Mouse (Mus musculus) T-helper 1 cell (primary cell): ENCODE results near the gene Sync.

Experiments used
- in situ Hi-C: fragments of 300-600 bp; cut with MboI, MseI; formaldehyde crosslinking; loops from one replicate; pipeline ENCODE4 v1.15.1; 2025; ENCODE audit warnings: high pct_unique_total_duplicates

The Sync gene

DNA sequence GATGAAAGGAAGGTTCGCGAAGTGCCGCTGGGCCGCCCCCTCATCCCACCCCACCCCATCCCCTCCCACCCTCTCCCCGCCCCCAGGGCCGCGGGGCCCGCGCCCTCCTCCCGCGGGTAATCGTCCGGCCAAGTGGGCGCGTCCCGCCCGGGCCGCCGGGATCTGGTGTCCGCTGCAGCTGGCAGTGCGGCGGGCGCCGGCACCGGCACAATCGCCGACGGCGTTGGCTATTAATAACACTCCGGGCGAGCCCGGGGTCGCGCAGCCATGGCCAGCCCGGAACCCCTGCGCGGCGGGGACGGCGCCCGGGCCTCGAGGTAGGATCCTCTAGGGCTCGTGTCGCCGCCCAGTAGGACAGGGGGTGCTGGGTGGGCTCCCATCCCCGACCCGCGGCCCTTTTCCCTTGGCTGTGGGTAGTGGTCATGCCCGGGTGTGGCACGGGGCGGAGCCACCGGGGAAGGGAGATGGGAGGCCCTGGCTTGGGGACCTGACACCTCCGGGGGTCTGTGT lies at the start of gene Sync:
Gene Sync (plus strand): TSS at position 146 of the 510 bp plus-strand sequence.
- in situ Hi-C loops, result no loop called here

DNA sequence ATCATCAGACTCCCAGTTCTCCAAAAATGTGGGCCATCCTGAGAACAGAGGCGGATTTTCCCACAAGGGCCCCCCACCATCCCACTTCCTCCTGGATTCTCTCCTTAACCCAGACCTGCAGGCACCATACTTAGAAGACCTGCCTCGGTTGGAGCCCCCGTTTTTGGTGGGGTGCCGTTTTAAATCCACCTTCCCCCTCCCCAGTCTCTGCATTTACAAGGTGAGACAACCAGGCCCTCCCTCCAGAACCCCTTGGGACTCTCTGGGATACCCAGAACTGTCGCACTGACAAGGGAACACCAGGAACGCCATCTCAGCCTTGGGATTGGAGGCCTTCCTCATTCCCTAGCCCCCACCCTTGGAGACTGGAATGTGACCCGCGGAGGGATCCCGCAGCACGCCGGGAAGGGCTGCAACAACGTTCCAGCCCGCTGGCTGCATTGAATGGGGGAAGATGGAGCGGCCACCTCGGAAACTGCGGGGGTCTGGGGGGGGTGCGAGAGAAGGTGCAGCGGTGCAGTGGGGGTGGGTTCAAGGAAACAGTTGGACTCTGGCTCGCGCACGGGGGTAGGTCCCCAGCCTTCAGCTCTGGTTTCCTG lies 49.5 kb upstream of the Sync start:
- in situ Hi-C loops, result no loop called here

DNA sequence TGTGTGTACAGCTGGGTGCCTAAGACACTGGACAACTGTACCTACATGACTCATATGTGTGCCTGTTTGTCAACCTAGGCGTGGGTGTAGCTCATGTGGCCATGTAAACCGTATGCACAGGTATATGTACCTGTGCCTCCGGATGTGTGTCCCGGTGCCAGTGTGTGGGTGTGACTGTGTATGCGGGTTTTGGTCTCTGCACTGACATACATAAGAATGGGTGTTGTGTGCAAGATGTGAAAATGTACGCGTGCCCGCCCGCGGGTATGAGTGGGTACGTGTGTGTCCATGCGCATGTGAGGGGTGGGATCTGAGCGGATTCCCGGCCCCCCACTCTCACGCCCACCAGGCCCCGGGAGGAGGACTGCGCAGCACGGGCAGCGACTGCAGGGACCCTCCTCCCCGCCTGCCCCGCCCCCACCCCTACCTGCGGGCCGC lies 48.8 kb upstream of the Sync start:
- in situ Hi-C loops, result no loop called here

DNA sequence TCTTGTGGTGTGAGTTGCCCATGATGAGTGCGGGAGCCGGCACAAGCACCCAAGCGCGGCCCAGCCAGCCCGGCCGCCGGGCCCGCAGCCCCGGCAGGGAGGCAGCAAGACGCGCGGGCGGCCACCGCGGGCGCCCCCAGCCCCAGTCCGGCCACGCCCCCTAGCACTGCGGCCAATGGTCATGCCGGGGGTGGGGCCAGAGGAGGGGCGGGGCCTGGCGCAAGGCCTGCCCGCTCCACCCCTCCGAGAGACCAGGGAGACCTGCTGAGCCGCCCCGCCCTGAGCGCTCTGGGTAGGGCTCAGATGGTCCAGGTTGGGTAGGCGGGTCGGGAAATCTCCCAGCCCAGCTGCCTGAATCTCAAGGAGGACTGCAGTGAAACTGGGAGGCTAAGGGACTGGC lies 48.3 kb upstream of the Sync start:
- in situ Hi-C loops, result no loop called here

DNA sequence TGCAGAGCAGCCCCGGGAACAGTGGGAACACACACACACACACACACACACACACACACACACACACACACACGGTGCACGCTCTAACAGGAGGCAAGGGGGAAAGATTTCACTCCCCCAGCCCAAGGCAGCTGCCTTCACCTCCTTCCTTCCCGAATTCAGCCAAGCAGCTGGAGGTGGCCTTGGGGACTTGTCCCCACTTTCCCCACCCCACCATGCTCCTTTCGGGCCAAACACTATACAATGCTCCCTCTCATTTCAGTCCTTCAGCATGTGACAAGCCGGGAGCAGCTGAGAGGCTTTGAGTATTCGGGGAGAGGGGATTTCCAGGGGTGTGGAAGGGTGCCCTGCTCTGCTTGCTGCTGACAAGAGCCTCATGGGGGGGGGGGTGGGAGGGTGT lies 45.5 kb upstream of the Sync start:
- in situ Hi-C loops, result loop anchor here (10.0 kb wide), 1 partner anchor 1403 kb away; no protein-coding TSS in a partner anchor

DNA sequence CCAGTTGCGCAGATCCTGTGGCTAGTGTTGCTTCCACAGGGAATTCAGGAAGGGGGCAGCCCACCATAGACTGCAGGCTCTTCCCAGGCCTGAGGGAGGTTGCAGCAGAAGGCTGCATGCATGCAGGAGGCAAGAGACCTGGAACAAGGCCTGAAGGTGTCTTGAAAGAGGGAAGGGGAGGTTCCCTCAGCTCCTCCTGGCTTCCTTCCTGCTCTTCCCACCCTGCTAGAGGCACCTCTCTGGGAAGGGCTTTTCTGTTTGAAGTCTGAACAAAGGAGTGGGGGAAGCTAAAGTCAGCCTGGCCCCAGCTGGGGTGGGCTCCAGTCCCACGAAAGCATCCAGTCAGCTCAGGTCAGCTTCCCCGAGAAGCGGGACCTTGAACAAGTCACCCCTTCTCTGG lies 45.1 kb upstream of the Sync start:
- in situ Hi-C loops, result loop anchor here (10.0 kb wide), 1 partner anchor 1402 kb away; no protein-coding TSS in a partner anchor

DNA sequence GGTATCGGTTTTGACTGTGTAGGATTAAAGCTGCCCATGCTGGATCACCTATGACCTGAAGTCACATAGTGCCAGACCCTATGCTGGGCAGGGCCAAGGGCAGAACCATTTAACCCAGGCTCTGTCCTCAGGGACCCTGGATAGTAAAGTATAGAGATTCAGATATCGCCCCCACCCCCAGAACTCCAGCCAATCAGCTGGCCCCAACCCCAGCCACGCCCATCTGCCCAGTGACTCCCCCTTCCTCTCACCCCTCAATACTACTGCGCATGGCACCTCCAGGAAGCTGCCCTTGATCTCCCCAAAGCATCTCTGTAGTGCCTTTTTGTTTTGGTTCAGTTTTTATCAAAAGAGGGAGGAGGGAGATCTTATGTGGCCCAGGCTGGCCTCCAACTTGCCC lies 44.7 kb upstream of the Sync start:
- in situ Hi-C loops, result loop anchor here (10.0 kb wide), 1 partner anchor 1402 kb away; no protein-coding TSS in a partner anchor

DNA sequence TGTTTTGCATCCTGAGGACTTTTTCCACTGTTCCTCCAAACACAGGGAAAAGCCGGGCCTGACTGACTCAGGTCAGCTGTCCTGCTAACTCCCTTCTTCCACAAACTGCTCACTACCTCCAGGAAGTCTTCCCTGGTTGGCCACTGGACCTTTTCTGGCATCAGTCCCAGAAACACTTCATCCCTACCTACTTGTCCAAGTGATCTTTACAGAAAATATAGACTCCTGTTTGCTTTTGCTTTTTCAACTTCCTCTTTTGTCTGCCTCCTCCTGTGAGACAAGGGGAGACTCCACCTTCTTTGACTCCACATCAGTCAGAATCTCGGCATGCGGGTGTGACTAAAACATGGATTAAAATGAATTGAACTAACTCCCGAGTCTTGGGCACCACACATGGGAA lies 42.6 kb upstream of the Sync start:
- in situ Hi-C loops, result loop anchor here (10.0 kb wide), 1 partner anchor 1400 kb away; no protein-coding TSS in a partner anchor

DNA sequence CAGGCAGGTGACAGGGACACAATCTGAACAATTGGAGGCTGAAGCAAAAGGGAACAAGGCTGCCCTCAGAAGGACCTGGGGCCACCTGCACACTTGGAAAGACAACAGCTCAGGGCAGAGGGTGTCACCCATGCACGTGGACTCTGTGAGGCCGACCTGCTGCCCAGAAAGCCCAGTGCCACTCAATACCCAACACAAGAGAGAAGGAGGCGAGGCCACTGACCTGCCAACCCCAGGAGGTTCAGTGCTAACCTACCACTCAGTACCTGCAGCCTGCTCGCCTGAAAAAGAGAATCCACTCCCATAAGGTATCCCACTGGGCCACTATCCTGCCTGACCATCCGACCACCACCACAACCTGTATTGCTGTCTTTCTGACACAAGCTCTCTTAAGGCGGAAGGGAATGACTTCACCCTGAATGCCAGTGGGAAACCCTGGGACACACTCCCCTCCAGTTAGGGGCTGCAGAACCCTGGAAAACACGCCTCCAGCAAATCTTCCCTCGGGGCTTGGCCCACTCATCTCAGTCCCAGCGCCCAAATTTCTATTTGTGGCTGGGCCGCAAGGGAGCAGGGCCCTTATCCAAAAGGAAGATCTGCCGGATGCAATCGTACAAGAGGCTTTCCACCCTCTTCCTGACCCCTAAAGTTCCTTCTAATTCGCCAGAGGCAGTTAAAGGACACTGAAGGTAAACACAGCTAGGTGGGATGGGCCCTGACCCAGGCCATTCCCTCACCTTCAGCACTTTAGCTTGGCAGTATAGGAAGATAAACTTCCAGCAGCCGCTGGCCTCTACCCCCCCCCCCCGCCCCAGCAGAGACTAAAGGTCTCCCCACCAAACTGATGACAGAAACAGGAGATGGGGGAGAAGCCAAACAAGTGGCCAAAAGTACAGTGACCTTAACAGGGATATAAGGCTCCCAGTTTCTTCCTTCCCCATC lies 40.8 kb upstream of the Sync start:
- in situ Hi-C loops, result loop anchor here (10.0 kb wide), 1 partner anchor 1398 kb away; no protein-coding TSS in a partner anchor

DNA sequence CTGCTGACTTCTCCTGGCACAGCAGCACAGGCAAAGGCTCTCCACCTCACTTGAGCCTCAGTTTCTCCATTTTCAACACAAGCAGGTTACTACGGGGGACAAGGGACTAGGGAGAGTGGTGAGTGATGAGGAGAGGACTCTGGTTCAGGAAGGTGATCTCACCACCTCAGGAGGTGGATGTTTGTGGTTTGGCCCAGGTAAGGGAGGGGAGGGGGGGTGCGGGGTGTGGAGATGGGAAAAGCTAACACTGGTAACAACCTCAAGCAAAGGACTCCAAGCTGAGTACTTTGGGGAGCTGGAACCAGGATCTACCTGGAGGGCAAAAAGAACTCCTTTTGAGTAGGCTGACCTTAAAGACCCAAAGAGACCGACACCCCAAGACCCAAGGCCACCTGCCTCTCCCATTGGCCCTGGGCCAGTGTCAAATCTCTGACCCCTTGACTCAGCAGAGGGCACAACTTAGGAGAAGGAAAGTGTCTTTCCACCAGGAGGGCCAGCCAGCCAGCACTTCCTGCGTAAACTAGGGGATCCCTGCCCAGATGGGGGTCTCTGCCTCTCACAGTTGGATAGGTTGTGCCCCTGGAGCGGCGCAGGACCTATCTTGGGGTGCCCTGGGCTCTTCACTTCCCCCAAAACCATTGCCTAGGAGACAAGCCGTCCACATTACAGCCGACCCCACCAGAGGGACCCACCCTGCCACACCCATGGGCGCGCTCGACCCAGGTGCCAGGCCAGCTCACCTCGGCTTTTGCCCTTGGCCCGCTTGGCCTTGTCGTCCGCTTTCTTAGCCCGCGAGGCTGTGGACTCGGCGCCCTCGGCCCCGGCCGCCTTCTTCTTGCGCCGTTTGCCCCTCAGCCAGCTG lies 39.8 kb upstream of the Sync start:
- in situ Hi-C loops, result loop anchor here (10.0 kb wide), 1 partner anchor 1397 kb away; no protein-coding TSS in a partner anchor

DNA sequence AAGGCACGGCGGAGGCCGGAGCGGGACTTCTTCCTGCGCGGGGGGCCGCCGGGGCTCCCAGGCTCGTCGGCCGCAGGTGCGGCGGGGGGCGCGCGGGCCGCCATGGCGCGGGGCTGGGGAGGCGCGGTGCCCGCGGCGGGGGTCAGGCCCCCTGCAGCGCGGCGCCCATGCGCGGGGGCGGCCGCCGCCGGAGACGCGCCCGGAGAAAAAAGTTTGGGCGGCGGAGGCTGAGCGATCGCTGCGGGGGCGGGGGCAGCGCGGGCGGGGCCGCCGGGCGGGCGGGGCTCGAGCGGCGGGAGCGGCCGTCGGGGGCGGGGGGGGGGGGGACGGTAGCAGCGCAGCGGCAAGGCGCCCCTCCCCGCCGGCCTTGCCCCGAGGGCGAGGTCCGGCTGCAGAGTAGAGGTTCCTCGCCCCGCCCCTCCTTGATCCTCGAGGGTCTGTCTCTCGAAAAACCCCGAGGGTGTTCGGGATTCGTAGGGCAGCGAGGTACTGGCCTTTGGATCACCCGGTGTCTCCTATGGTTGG lies 39.1 kb upstream of the Sync start:
- in situ Hi-C loops, result loop anchor here (10.0 kb wide), 1 partner anchor 1396 kb away; no protein-coding TSS in a partner anchor

DNA sequence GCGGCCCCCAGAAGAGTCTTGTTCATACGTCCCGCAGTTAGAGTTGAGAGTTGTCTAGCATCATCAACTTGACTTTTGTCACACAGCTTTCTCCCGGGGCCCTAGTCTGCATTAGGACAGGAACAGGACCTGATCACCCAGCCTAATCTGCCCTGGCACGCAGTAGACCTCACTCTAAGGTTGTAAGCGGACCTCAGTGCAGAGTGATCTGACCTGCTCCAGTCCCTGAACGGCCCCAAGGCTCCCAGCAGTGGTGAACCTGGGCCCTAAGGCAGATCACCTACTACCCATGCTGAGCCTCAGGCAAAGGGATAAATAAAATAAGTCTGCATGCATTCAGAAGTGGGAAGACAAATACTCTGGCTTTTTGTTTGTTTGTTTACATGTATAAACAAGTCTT lies 38.1 kb upstream of the Sync start:
- in situ Hi-C loops, result loop anchor here (10.0 kb wide), 1 partner anchor 1396 kb away; no protein-coding TSS in a partner anchor

DNA sequence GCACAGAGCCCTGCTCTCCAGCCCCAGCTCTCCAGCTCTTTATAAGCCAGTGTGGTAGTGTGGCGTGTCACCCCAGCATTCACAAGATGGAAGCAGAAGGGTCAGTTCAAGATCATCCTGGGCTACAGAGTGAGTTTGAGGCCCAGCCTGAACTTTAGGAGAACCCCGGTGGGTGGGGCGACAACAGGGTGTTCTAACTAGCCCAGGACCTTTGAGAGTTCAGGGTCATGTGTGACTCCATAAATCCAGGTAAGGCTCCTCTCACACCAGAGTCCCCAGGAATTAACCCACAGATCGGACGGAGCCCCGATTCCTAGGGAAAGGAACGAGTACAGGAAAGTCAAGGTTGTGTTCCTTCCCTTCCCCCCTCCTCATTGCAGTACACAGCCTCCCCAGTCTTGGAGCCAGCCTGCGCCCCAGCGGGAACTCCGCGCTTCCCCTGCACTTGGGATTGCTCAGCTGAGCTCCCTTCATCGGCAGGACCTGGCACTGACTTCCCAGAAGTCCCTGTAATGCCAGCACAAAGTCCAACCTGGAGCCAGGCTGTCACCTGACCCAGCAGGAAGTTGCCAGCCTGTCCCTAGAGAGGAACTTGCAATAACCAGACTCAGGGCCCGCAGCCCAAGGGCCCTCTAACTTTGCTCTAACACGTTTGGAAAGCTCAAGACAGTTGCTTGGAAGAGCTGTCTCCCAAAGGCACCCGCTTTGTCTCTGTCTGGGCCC lies 36.5 kb upstream of the Sync start:
- in situ Hi-C loops, result no loop called here

DNA sequence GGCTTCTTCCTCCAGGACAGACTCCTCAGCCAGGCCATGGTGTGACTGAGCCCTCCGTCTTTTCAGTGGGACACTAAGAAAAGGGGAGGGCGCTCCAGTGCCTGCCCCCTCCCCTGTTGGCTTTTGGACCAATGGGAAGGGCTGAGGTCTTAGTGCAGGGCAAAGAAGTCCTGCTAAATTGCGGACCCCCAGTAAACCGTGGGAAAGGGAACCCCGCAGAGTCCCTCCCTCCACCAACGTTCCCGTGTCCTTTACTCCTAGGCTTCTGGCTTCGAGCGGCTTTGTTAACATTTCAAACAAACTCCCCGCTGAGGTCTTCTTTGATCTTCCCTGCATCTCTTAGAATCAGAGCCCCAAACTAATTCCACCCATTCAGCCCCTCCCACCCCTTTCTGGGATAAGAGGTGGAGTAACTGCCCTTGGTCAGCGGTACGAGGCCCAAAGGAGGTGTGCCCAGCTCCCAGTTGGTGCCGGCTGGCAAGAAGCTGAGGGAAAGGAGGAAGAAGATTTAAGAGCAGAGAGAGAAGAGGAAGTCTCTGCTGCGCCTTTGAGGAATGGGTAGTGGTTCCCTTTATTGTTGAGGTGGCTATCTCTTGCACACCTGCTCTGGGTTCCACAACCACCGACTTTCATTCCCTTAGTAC lies 35.8 kb upstream of the Sync start:
- in situ Hi-C loops, result no loop called here

DNA sequence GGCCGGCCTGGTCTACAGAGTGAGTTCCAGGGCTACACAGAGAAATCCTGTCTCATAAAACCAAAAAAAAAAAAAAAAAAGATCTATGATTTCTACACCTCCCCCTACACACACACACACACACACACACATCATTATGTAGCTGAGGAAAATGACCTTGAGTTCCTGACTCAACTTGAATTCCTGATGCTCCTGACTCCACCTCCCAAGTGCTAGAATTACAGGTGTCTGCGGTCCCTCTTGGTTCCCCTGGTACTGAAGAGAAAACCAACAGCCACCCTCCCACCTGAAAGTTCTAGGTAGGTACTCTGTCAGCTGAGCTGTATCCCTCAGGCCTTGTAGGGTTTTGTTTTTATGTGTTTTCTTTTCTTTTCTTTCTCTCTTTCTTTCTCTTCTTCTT lies 34.9 kb upstream of the Sync start:
- in situ Hi-C loops, result no loop called here

DNA sequence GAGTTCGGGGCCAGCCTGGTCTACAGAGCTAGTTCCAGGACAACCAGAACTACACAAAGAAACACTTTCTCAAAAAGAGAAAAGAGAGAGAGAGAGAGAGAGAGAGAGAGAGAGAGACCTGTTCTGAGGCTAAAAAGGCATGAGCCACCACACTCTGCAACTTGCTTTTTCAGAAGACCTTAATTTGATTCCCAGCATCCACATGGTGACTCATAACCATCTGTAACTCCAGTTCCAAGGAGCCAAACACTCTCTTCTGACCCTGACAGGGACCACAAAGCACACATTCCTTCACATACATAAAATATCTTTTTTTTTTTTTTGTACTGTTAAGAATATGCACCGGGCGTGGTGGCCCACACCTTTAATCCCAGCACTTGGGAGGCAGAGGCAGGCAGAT lies 32.8 kb upstream of the Sync start:
- in situ Hi-C loops, result no loop called here

DNA sequence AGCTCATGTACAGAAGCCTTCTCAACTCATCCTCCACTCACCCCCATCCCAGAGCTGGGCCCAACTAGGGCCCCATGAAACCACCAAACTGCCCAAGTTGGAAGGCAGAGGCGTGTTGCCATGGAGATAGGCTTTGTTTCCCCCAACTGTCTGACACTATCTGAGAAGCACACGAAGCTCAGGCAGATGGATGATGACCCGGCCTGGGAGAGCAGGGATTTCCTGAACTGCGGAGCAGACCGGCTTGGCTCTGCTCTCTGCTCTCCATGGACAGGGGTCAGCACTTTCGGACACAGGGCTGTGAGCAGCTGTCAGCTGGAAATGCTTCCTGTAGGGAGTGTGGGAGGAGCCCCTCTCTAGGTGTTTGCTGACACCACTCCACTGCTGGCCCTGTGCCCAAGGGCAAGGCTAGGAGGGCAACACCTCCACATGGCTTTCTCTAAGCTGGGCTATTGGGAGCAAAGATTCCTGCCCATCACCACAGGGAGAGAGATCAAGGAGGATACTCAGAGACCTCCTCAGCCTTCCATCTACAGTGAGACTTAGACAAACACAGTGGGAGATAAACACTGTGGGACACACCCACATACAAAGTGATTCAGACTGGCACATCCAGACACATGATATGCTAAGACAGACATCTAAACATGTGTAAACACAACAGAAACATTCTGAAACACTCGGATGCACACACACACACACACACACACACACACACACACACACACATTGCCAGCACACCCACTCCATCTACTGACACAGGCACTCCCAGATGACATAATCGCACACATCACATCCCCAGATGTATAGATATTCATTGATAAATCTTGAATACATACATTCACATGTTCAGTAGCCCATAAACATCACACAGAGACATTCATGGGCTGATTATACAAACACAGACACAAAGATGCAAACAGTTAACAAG lies 30.7 kb upstream of the Sync start:
- in situ Hi-C loops, result no loop called here

DNA sequence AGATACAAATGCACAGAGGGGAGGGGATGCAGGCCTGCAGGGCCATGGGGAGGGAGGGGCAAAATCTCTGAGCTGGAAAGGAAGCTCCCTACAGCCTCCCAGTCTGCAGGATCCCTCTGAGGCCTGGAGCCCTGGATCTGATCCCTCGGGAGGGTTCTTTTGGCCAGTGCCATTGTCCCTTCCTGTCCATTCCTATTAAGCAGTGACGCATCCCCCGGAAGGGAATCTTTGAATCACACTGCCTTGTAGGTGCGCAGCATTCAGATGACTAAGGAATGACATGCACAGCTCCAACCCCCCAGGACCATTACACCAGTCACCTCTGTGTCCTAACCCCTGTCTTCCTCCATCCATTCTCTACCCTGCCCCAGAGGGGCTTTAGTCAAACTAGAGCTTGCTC lies 28.3 kb upstream of the Sync start:
- in situ Hi-C loops, result no loop called here

DNA sequence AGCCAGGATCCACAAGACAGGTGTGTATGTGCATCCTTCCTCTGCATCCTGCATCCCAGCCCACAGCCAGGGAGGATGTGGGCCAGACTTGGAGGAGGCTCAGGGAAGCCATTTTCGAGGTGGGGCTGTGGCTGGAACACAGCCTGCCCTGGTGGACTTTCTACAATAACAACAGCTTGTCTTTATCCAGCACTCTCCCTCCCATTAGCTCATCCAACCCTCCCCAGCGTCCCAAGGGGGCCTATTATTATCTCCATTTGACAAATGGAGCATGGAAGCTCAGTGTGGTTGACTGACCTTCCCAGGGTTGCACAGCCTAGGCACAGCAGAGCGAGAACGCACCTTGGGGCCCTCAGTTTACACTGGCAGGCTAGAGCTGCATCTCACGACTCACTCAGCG lies 26.7 kb upstream of the Sync start:
- in situ Hi-C loops, result no loop called here
